Mouse (Mus musculus) stomach, postnatal 0 days (tissue): Measurements from ENCODE around the gene Mbnl1.

ENCODE experiments used
- CTCF ChIP-seq: IDR thresholded peaks from 2 replicates; pipeline ENCODE4 v1.5.1; 2016; ENCODE audit warnings: antibody characterized with exemption, low read depth, mild to moderate bottlenecking, moderate library complexity
- EP300 ChIP-seq: optimal IDR thresholded peaks from 2 replicates; pipeline ENCODE3; 2016; ENCODE audit warnings: antibody characterized with exemption

DNA sequence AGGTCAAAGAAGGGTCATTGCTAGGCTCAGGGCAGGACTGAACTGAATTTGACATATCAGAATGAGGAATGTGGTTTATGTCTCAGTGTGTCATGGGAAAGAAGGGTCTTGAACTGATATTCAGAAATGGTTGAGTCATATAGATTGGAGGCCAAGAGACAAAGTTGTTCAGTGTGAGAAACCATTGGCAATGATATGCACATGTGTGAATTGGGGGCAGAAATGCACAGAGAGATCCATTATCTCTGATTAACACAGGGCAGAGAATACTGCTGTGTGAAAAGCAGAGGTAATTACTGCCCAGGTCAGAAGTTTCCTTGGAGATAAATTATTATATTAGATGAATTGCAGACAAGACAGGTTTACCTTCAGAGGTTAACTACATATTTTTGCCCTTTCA is 10.7 kb downstream of the Mbnl1 start:
- TF ChIP-seq CTCF (no peak), EP300 (no peak)
